Mouse (Mus musculus): ENCODE results near the gene Kif26b. TPM values are rescaled to one million over a fixed set of nuclear protein-coding genes. Genes with fewer than 3 reads are reported as not detected.

Kif26b gene
- polyA plus RNA-seq, 1 experiment: 0.25 TPM

DNA sequence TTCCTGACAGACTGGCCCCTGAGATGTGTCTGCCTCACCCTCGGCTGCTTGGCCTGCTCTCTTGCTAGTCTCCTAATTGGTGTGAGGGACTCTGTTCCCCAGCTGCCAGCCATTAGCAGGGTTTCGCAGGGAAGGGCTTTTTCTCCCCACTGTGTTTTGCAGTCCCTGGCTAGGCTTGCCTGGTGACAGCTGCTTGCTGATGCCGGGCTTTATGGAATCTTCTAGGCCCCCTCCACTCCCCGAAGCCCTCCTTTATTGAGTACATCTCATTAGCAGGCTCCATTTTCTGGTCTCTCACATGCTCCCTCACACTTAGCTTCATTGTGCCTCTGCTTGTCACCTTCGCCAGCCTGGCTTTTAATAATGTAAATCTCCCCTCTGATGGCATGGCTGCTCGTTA lies 327.0 kb downstream of the Kif26b start:
- H3K27ac ChIP-seq (ENCODE audit: control insufficient read depth, insufficient read depth, low read depth, low read length): no peak overlapping the region
- no peak for TF ChIP-seq POLR2A (IDR thresholded peaks at IDR 0.05; ENCODE audit: control insufficient read depth, low read depth, low read length)
- no peak for TF ChIP-seq CTCF (IDR thresholded peaks at IDR 0.05; ENCODE audit: control insufficient read depth, insufficient read depth, insufficient replicate concordance, low read depth, low read length)

DNA sequence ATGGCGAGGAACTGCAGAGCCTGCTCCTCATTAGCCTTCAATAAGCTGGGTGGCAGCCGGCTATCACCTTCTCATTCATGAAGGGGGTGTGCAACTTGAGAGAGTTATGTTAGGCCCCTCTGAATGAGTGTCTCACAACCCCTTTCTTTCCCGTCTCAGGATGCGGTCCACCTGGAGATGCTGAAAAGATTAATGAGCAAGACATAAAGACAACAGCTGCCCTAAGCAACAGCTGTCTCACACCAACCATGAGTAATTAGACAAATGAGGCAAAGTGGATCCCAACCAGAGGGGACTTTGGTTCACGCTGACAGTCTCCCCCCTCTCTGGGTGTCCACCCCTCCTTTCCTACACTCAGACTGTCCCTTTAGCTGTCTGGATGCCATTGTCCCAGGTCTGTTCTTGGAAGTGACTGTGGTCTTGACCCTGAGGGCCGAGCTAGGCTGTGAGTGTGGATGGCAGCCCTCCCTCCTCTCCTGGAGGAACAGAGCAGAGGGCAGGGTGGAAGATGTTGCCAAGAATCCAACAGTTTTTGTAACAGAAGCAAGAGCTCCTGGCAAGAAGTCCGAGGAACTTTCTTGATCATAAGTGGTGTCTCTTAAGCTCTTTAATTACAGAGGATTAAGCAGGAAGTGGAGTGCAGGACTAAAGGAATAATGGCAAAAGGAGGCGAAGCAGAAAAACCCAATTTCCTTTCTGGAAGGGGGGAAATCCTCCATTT lies 331.9 kb downstream of the Kif26b start:
- Histone ChIP-seq H3K4me3 (ENCODE audit: control insufficient read depth, low read depth, low read length) (no peak overlapping the region), H3K27ac (ENCODE audit: control insufficient read depth, insufficient read depth, low read depth, low read length) (no peak overlapping the region), H3K27me3 (ENCODE audit: control insufficient read depth, insufficient read depth, low read length) (no peaks in the 10 kb centered on the region), H3K36me3 (ENCODE audit: control insufficient read depth, insufficient read depth, low read length) (no peaks in the 10 kb centered on the region), H3K4me1 (ENCODE audit: control insufficient read depth, insufficient read depth, low read length) (no peaks in the 10 kb centered on the region)
- TF ChIP-seq CTCF (IDR thresholded peaks at IDR 0.05; ENCODE audit: control insufficient read depth, insufficient read depth, insufficient replicate concordance, low read depth, low read length) (no peak), POLR2A (IDR thresholded peaks at IDR 0.05; ENCODE audit: control insufficient read depth, low read depth, low read length) (no peak)

More for the DNA sequence above, 327.0 kb downstream of the Kif26b start:
- Histone ChIP-seq H3K4me1 (ENCODE audit: control insufficient read depth, insufficient read depth, low read length) (no peaks in the 10 kb centered on the region), H3K36me3 (ENCODE audit: control insufficient read depth, insufficient read depth, low read length) (no peaks in the 10 kb centered on the region), H3K4me3 (ENCODE audit: control insufficient read depth, low read depth, low read length) (no peak overlapping the region), H3K27me3 (ENCODE audit: control insufficient read depth, insufficient read depth, low read length) (no peaks in the 10 kb centered on the region)

- H3K4me3 ChIP-seq (ENCODE audit: control insufficient read depth, low read depth, low read length): no peak overlapping the region
- H3K36me3 ChIP-seq (ENCODE audit: control insufficient read depth, insufficient read depth, low read length): no peaks in the 10 kb centered on the region
- no peak overlapping the region for H3K27ac ChIP-seq (ENCODE audit: control insufficient read depth, insufficient read depth, low read depth, low read length)
- no peaks in the 10 kb centered on the region for H3K4me1 ChIP-seq (ENCODE audit: control insufficient read depth, insufficient read depth, low read length)
- H3K27me3 ChIP-seq (ENCODE audit: control insufficient read depth, insufficient read depth, low read length): no peaks in the 10 kb centered on the region
- no peak for TF ChIP-seq CTCF (IDR thresholded peaks at IDR 0.05; ENCODE audit: control insufficient read depth, insufficient read depth, insufficient replicate concordance, low read depth, low read length)
- TF ChIP-seq POLR2A (IDR thresholded peaks at IDR 0.05; ENCODE audit: control insufficient read depth, low read depth, low read length): no peak
Measured at GRCm38 (mm10) chr1:178861392-178861762, 332.5 kb downstream of the Kif26b start.

DNA sequence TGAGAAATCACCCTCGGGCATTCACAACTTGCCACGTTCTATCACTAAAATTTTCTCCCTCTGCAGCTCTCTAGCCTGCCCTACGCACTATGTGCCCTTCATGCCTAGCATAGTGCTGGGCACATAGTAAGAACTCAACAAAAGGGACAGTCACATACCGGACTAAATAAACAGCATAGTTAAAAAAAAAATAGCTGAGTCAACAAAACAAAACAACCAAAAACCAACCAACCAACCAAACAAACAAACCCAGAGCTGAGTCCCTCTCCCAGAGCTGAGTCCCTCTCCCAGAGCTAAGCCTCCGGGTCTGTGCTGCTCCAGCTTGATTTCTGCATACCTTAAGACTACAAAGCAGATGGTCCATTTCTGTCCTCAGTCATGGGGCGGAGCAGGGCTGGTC lies 334.8 kb downstream of the Kif26b start:
- H3K4me3 ChIP-seq (ENCODE audit: control insufficient read depth, low read depth, low read length): no peak overlapping the region
- H3K27me3 ChIP-seq (ENCODE audit: control insufficient read depth, insufficient read depth, low read length): no peaks in the 10 kb centered on the region
- no peaks in the 10 kb centered on the region for H3K36me3 ChIP-seq (ENCODE audit: control insufficient read depth, insufficient read depth, low read length)
- TF ChIP-seq CTCF (IDR thresholded peaks at IDR 0.05; ENCODE audit: control insufficient read depth, insufficient read depth, insufficient replicate concordance, low read depth, low read length): no peak
- TF ChIP-seq POLR2A (IDR thresholded peaks at IDR 0.05; ENCODE audit: control insufficient read depth, low read depth, low read length): no peak
- no peaks in the 10 kb centered on the region for H3K4me1 ChIP-seq (ENCODE audit: control insufficient read depth, insufficient read depth, low read length)
- no peak overlapping the region for H3K27ac ChIP-seq (ENCODE audit: control insufficient read depth, insufficient read depth, low read depth, low read length)

- Histone ChIP-seq H3K27me3 (ENCODE audit: control insufficient read depth, insufficient read depth, low read length) (no peaks in the 10 kb centered on the region), H3K4me1 (ENCODE audit: control insufficient read depth, insufficient read depth, low read length) (no peaks in the 10 kb centered on the region), H3K36me3 (ENCODE audit: control insufficient read depth, insufficient read depth, low read length) (no peaks in the 10 kb centered on the region), H3K27ac (ENCODE audit: control insufficient read depth, insufficient read depth, low read depth, low read length) (no peak overlapping the region), H3K4me3 (ENCODE audit: control insufficient read depth, low read depth, low read length) (no peak overlapping the region)
- TF ChIP-seq CTCF (IDR thresholded peaks at IDR 0.05; ENCODE audit: control insufficient read depth, insufficient read depth, insufficient replicate concordance, low read depth, low read length) (no peak), POLR2A (IDR thresholded peaks at IDR 0.05; ENCODE audit: control insufficient read depth, low read depth, low read length) (no peak)
Measured at GRCm38 (mm10) chr1:178864297-178864696, 335.4 kb downstream of the Kif26b start.

- no peaks in the 10 kb centered on the region for H3K27me3 ChIP-seq (ENCODE audit: control insufficient read depth, insufficient read depth, low read length)
- no peak overlapping the region for H3K4me3 ChIP-seq (ENCODE audit: control insufficient read depth, low read depth, low read length)
- no peak overlapping the region for H3K27ac ChIP-seq (ENCODE audit: control insufficient read depth, insufficient read depth, low read depth, low read length)
- H3K4me1 ChIP-seq (ENCODE audit: control insufficient read depth, insufficient read depth, low read length): no peaks in the 10 kb centered on the region
- H3K36me3 ChIP-seq (ENCODE audit: control insufficient read depth, insufficient read depth, low read length): no peaks in the 10 kb centered on the region
- TF ChIP-seq CTCF (IDR thresholded peaks at IDR 0.05; ENCODE audit: control insufficient read depth, insufficient read depth, insufficient replicate concordance, low read depth, low read length) (no peak), POLR2A (IDR thresholded peaks at IDR 0.05; ENCODE audit: control insufficient read depth, low read depth, low read length) (no peak)
Measured at GRCm38 (mm10) chr1:178866757-178867156, 337.8 kb downstream of the Kif26b start.

GRCm38 (mm10) chr1:178871055-178871454 lies 342.1 kb downstream of the Kif26b start:
- H3K4me3 ChIP-seq (ENCODE audit: control insufficient read depth, low read depth, low read length): no peak overlapping the region

More at GRCm38 (mm10) chr1:178871055-178871454, 342.1 kb downstream of the Kif26b start:
- no peak overlapping the region for H3K27ac ChIP-seq (ENCODE audit: control insufficient read depth, insufficient read depth, low read depth, low read length)
- H3K4me1 ChIP-seq (ENCODE audit: control insufficient read depth, insufficient read depth, low read length): no peaks in the 10 kb centered on the region
- no peaks in the 10 kb centered on the region for H3K27me3 ChIP-seq (ENCODE audit: control insufficient read depth, insufficient read depth, low read length)
- TF ChIP-seq POLR2A (IDR thresholded peaks at IDR 0.05; ENCODE audit: control insufficient read depth, low read depth, low read length) (no peak), CTCF (IDR thresholded peaks at IDR 0.05; ENCODE audit: control insufficient read depth, insufficient read depth, insufficient replicate concordance, low read depth, low read length) (no peak)
- no peaks in the 10 kb centered on the region for H3K36me3 ChIP-seq (ENCODE audit: control insufficient read depth, insufficient read depth, low read length)

Data from testis, adult 2 months (tissue).